Mouse (Mus musculus): ENCODE measurements around the gene Il12rb1.
A peak's percentile ranks its signal among the peaks of the same experiment; 100 is the strongest.

Gene Il12rb1

GRCm38 (mm10) chr8:70808239-70808638 is at the start of gene Il12rb1:
Gene Il12rb1 (plus strand): TSS chr8:70808449.
- no peak for DNase-seq

GRCm38 (mm10) chr8:70758616-70759561 is 49.4 kb upstream of the Il12rb1 start:
- no peak for DNase-seq

- DNase-seq, result no peak
These were observed 47.9 kb upstream of the Il12rb1 start for GRCm38 (mm10) chr8:70760350-70760749.

GRCm38 (mm10) chr8:70760775-70761406 is 47.4 kb upstream of the Il12rb1 start, which contains the start of gene Mpv17l2:
Gene Mpv17l2 (minus strand): TSS chr8:70760946.
- DNase-seq, result peak; percentile 98

GRCm38 (mm10) chr8:70762118-70762517 is 46.1 kb upstream of the Il12rb1 start:
- no peak for DNase-seq

- no peak for DNase-seq
These were observed 44.9 kb upstream of the Il12rb1 start for GRCm38 (mm10) chr8:70763354-70763753.

GRCm38 (mm10) chr8:70764026-70764425 is 44.2 kb upstream of the Il12rb1 start:
- DNase-seq, result no peak

GRCm38 (mm10) chr8:70764676-70765075 is 43.6 kb upstream of the Il12rb1 start:
- no peak for DNase-seq

GRCm38 (mm10) chr8:70765329-70765728 is 42.9 kb upstream of the Il12rb1 start:
- no peak for DNase-seq

GRCm38 (mm10) chr8:70765838-70766570 is 42.2 kb upstream of the Il12rb1 start:
- no peak for DNase-seq

- no peak for DNase-seq
These were observed 41.4 kb upstream of the Il12rb1 start for GRCm38 (mm10) chr8:70766571-70767440.

GRCm38 (mm10) chr8:70767503-70767902 is 40.7 kb upstream of the Il12rb1 start:
- no peak for DNase-seq

- DNase-seq, result no peak
These were observed 39.9 kb upstream of the Il12rb1 start for GRCm38 (mm10) chr8:70768231-70768776.

- no peak for DNase-seq
These were observed 39.3 kb upstream of the Il12rb1 start for GRCm38 (mm10) chr8:70768956-70769355.

- DNase-seq, result peak; percentile 93
These were observed 38.9 kb upstream of the Il12rb1 start for GRCm38 (mm10) chr8:70769359-70769758.

GRCm38 (mm10) chr8:70769858-70770257 is 38.4 kb upstream of the Il12rb1 start:
- DNase-seq, result no peak

- no peak for DNase-seq
These were observed 37.5 kb upstream of the Il12rb1 start for GRCm38 (mm10) chr8:70770748-70771147.

GRCm38 (mm10) chr8:70771217-70771616 is 37.0 kb upstream of the Il12rb1 start:
- no peak for DNase-seq

- DNase-seq, result no peak
These were observed 36.2 kb upstream of the Il12rb1 start for GRCm38 (mm10) chr8:70772075-70772474.

GRCm38 (mm10) chr8:70772890-70773289 is 35.4 kb upstream of the Il12rb1 start:
- DNase-seq, result no peak

- no peak for DNase-seq
These were observed 34.8 kb upstream of the Il12rb1 start for GRCm38 (mm10) chr8:70773410-70773809.

- peak; percentile 64 for DNase-seq
These were observed 34.4 kb upstream of the Il12rb1 start for GRCm38 (mm10) chr8:70773833-70774232.
